Mouse (Mus musculus): ENCODE measurements around the gene Mrpl33. TPM values are rescaled to one million over a fixed set of nuclear protein-coding genes. Genes with fewer than 3 reads are reported as not detected.
"Not testable (repeated sequence)": the region's sequence is repeated elsewhere in the genome, so short reads cannot be mapped to it uniquely, and the experiment has no call there.

Mrpl33 gene
- total RNA-seq, 2 experiments from 2014 or later: 237 TPM

GRCm38 (mm10) chr5:31588672-31589071 is 8.1 kb upstream of the Mrpl33 start:
- intact Hi-C loops (cut with DNase I; ENCODE audit: low total_unique reads): loop anchor here (5.0 kb wide), 1 partner anchor 599 kb away; no protein-coding TSS in a partner anchor
- not testable (repeated sequence) for DNase-seq

- no peak for DNase-seq
- intact Hi-C loops (cut with DNase I; ENCODE audit: low total_unique reads): loop anchor here (5.0 kb wide), 1 partner anchor 597 kb away; no protein-coding TSS in a partner anchor
These were observed 6.9 kb upstream of the Mrpl33 start for GRCm38 (mm10) chr5:31589711-31590319.

GRCm38 (mm10) chr5:31591122-31591521 is 5.6 kb upstream of the Mrpl33 start:
- DNase-seq: no peak
- intact Hi-C loops (cut with DNase I; ENCODE audit: low total_unique reads): no loop called here

GRCm38 (mm10) chr5:31595868-31596267 is 867 bp upstream of the Mrpl33 start:
- no peak for DNase-seq
- intact Hi-C loops (cut with DNase I; ENCODE audit: low total_unique reads): no loop called here

- intact Hi-C loops (cut with DNase I; ENCODE audit: low total_unique reads): no loop called here
- no peak for DNase-seq
These were observed 752 bp downstream of the Mrpl33 start for GRCm38 (mm10) chr5:31597430-31597944.

GRCm38 (mm10) chr5:31598121-31598520 is 1.4 kb downstream of the Mrpl33 start:
- intact Hi-C loops (cut with DNase I; ENCODE audit: low total_unique reads): no loop called here
- DNase-seq: no peak

- DNase-seq: peak; percentile 28
- intact Hi-C loops (cut with DNase I; ENCODE audit: low total_unique reads): no loop called here
These were observed 1.8 kb downstream of the Mrpl33 start for GRCm38 (mm10) chr5:31598579-31598978.

- DNase-seq: no peak
- intact Hi-C loops (cut with DNase I; ENCODE audit: low total_unique reads): no loop called here
These were observed 2.4 kb downstream of the Mrpl33 start for GRCm38 (mm10) chr5:31599161-31599560.

- intact Hi-C loops (cut with DNase I; ENCODE audit: low total_unique reads): no loop called here
- no peak for DNase-seq
These were observed 4.5 kb downstream of the Mrpl33 start for GRCm38 (mm10) chr5:31601162-31601722.

- intact Hi-C loops (cut with DNase I; ENCODE audit: low total_unique reads): no loop called here
- peak; percentile 78 for DNase-seq
These were observed 5.6 kb downstream of the Mrpl33 start for GRCm38 (mm10) chr5:31602377-31602776.

- DNase-seq: no peak
- intact Hi-C loops (cut with DNase I; ENCODE audit: low total_unique reads): no loop called here
These were observed 7.0 kb downstream of the Mrpl33 start for GRCm38 (mm10) chr5:31603766-31604165.

- intact Hi-C loops (cut with DNase I; ENCODE audit: low total_unique reads): no loop called here
These were observed 9.4 kb downstream of the Mrpl33 start for GRCm38 (mm10) chr5:31606151-31606550.

GRCm38 (mm10) chr5:31610376-31611086 is 13.8 kb downstream of the Mrpl33 start:
- no peak for DNase-seq
- intact Hi-C loops (cut with DNase I; ENCODE audit: low total_unique reads): loop anchor here (5.0 to 10.0 kb wide), 2 partner anchors 48 to 534 kb away; no protein-coding TSS in a partner anchor

More at GRCm38 (mm10) chr5:31606151-31606550, 9.4 kb downstream of the Mrpl33 start:
- peak; percentile 72 for DNase-seq

GRCm38 (mm10) chr5:31611186-31611585 is 14.5 kb downstream of the Mrpl33 start:
- no peak for DNase-seq
- intact Hi-C loops (cut with DNase I; ENCODE audit: low total_unique reads): loop anchor here (5.0 to 10.0 kb wide), 2 partner anchors 49 to 534 kb away; no protein-coding TSS in a partner anchor

- peak; percentile 87 for DNase-seq
- intact Hi-C loops (cut with DNase I; ENCODE audit: low total_unique reads): loop anchor here (5.0 to 10.0 kb wide), 2 partner anchors 52 to 531 kb away; no protein-coding TSS in a partner anchor
These were observed 17.1 kb downstream of the Mrpl33 start for GRCm38 (mm10) chr5:31613852-31614286.

- intact Hi-C loops (cut with DNase I; ENCODE audit: low total_unique reads): loop anchor here (5.0 to 10.0 kb wide), 2 partner anchors 52 to 530 kb away; no protein-coding TSS in a partner anchor
These were observed 17.7 kb downstream of the Mrpl33 start for GRCm38 (mm10) chr5:31614339-31615025.

GRCm38 (mm10) chr5:31620326-31620725 is 23.6 kb downstream of the Mrpl33 start:
- intact Hi-C loops (cut with DNase I; ENCODE audit: low total_unique reads): no loop called here
- DNase-seq: no peak

More at GRCm38 (mm10) chr5:31614339-31615025, 17.7 kb downstream of the Mrpl33 start:
- DNase-seq: no peak

- DNase-seq: no peak
- intact Hi-C loops (cut with DNase I; ENCODE audit: low total_unique reads): no loop called here
These were observed 30.4 kb downstream of the Mrpl33 start for GRCm38 (mm10) chr5:31627117-31627516.

Measured in gastrocnemius, postnatal 14 days (tissue).